Mouse (Mus musculus) layer of hippocampus, adult 18-20 months (tissue): ENCODE data around the gene Dscaml1. TPM values are rescaled to one million over a fixed set of nuclear protein-coding genes. Genes with fewer than 3 reads are reported as not detected.

Source experiments
- DNase-seq, 2 experiments: peaks; one replicate each; pipeline ENCODE4 v3.0.0; 2022; ENCODE audit warnings: low spot score in 2 of 2
- total RNA-seq, 2 experiments: library from RNA; stranded (reverse); gene quantifications; 2 replicates each; pipeline ENCODE4 v1.2.3; 2021

Gene Dscaml1
- total RNA-seq, 2 experiments from 2014 or later, result 81.6 to 85.3 TPM

GRCm38 (mm10) chr9:45566843-45567578 is 140.6 kb downstream of the Dscaml1 start:
- DNase-seq, result no peak

GRCm38 (mm10) chr9:45569680-45570079 is 143.3 kb downstream of the Dscaml1 start:
- no peak for DNase-seq

- peak in 1 of 2 experiments; percentile 68 for DNase-seq
These were observed 143.9 kb downstream of the Dscaml1 start for GRCm38 (mm10) chr9:45570346-45570745.

GRCm38 (mm10) chr9:45572787-45573492 is 146.5 kb downstream of the Dscaml1 start:
- no peak for DNase-seq

- DNase-seq, result no peak
These were observed 147.0 kb downstream of the Dscaml1 start for GRCm38 (mm10) chr9:45573493-45573815.

GRCm38 (mm10) chr9:45574021-45574420 is 147.6 kb downstream of the Dscaml1 start:
- no peak for DNase-seq

- DNase-seq, result no peak
These were observed 153.8 kb downstream of the Dscaml1 start for GRCm38 (mm10) chr9:45580069-45580795.

GRCm38 (mm10) chr9:45586475-45586874 is 160.0 kb downstream of the Dscaml1 start:
- DNase-seq, result no peak

GRCm38 (mm10) chr9:45587704-45588103 is 161.3 kb downstream of the Dscaml1 start:
- DNase-seq, result peak; percentile 61 to 81

GRCm38 (mm10) chr9:45589867-45590266 is 163.4 kb downstream of the Dscaml1 start:
- DNase-seq, result peak in 1 of 2 experiments; percentile 74

GRCm38 (mm10) chr9:45591061-45591460 is 164.6 kb downstream of the Dscaml1 start:
- no peak for DNase-seq

GRCm38 (mm10) chr9:45592374-45592773 is 165.9 kb downstream of the Dscaml1 start:
- DNase-seq, result peak; percentile 73 to 89

GRCm38 (mm10) chr9:45598117-45598516 is 171.7 kb downstream of the Dscaml1 start:
- peak in 1 of 2 experiments; percentile 51 for DNase-seq

GRCm38 (mm10) chr9:45599377-45599776 is 172.9 kb downstream of the Dscaml1 start:
- DNase-seq, result no peak

GRCm38 (mm10) chr9:45607337-45607736 is 180.9 kb downstream of the Dscaml1 start:
- no peak for DNase-seq

GRCm38 (mm10) chr9:45608097-45609031 is 181.9 kb downstream of the Dscaml1 start:
- DNase-seq, result peak; percentile 64 to 68

GRCm38 (mm10) chr9:45610336-45611060 is 184.1 kb downstream of the Dscaml1 start:
- DNase-seq, result no peak

GRCm38 (mm10) chr9:45614616-45615015 is 188.2 kb downstream of the Dscaml1 start:
- DNase-seq, result no peak

GRCm38 (mm10) chr9:45617889-45618288 is 191.5 kb downstream of the Dscaml1 start:
- no peak for DNase-seq

GRCm38 (mm10) chr9:45618443-45618842 is 192.0 kb downstream of the Dscaml1 start:
- DNase-seq, result peak in 1 of 2 experiments; percentile 59
